Mouse (Mus musculus) cerebral cortex, adult 2 months (tissue): ENCODE data around the gene Cdc14a.

Experiments used
- whole genome bisulfite sequencing: fragments of 180-500 bp; shearing (Covaris S2); methylation state at CpG from one replicate; pipeline ENCODE4 v1.1.7; 2018; 5-methylcytosine and 5-hydroxymethylcytosine counted together

Cdc14a gene

GRCm38 (mm10) chr3:116329023-116329762, 94.6 kb downstream of the Cdc14a start:
- 77% methylated on average over 18 of the region's 18 CpGs for WGBS

GRCm38 (mm10) chr3:116327616-116328004, 96.2 kb downstream of the Cdc14a start:
- WGBS, result 38% methylated on average over 10 of the region's 10 CpGs

GRCm38 (mm10) chr3:116327001-116327615, 96.7 kb downstream of the Cdc14a start:
- 4% methylated on average over 23 of the region's 23 CpGs for WGBS

- 95% methylated on average over 2 of the region's 2 CpGs for WGBS
Measured at GRCm38 (mm10) chr3:116325501-116325900, 98.3 kb downstream of the Cdc14a start.

GRCm38 (mm10) chr3:116319696-116320095, 104.1 kb downstream of the Cdc14a start:
- WGBS, result 84% methylated on average over 5 of the region's 5 CpGs

DNA sequence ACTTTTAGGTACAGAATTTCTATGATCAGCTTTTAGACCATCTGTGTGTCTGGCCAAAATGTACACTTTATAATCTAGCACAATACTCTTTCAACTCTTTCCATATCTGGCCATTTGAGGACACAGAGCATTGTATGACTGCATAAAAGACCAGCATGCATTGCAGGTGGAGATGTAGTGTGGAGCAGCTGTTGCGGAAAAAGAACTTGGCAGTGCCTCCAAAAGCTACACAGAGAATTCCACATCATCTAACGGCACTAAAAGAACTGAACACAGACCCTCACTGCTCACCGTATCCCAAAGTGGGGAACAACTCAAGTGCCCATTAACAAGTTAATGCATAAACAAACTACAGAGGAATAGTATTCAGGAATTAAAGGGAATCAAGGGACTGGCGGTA, 112.0 kb downstream of the Cdc14a start:
- 63% methylated on average over 4 of the region's 4 CpGs for WGBS

DNA sequence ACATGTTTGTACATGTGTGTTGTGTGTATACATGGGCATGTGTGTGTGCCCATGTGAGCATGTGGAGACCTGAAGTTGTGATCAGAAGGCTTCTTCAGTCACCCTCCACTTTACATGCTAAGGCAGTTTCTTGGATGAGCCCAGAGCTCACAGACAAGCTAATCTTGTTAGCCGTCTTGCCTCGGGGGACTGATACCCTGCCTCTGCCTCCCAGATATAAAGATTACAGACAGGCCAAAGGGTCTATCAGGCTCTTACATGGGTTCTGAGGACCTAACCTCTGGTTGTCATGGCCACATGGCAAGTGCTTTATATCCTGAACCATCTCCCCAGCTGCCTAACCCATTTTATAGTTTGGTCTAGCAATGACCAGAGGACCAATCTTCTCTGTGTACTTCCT, 112.7 kb downstream of the Cdc14a start:
- 100% methylated on average over 2 of the region's 2 CpGs for WGBS

GRCm38 (mm10) chr3:116310672-116311071, 113.2 kb downstream of the Cdc14a start:
- WGBS, result 94% methylated on average over 4 of the region's 4 CpGs

- WGBS, result 90% methylated on average over 10 of the region's 10 CpGs
Measured at GRCm38 (mm10) chr3:116310033-116310432, 113.8 kb downstream of the Cdc14a start.

DNA sequence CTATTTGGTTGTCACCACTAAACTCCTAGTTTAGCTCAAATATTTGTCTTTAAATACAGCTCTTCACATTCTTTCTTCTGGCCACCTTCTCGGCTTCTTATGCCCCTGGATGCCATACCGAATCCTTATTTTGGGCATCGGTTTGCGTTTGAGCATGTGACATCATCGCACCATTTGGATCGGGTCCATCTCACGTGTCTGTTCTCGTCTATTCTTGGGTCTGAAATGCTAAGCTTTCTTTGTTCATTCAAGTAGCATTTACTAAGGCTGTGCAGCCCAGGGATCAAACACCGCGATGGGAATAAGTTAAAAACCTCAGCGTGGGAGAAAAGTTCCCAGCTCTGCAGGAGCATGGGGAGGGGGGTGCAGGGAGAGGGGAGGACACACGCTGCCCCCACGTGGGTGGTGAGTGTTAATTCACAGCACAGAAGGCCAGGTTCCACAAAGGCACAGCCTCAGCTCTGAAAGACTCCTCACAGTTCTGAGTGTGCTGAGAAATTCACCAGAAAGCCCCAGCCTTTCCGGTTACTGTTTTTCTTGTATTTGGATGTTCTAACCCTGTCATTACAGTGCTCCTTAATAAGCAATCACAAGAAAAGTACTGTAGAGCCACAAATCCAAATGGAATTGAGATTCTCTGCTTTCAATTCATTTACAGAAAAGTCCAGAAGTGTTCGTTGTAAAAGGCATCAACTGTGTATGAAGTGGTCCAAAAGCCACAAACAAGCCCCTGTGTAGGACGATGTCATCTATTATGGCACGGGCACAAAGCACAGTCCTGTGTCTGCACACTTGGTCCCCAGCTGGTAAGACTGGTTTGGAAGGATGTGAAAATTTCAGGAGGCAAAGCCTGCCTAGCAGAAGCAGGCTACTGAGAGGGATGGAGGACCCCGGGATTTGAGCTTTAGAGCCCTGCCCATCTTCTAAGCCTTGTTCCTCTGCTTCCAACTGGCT, 118.8 kb downstream of the Cdc14a start:
- 42% methylated on average over 18 of the region's 18 CpGs for WGBS

- WGBS, result 95% methylated on average over 7 of the region's 7 CpGs
Measured at GRCm38 (mm10) chr3:116302581-116302980, 121.3 kb downstream of the Cdc14a start.

GRCm38 (mm10) chr3:116301754-116302153, 122.1 kb downstream of the Cdc14a start:
- WGBS, result 89% methylated on average over 6 of the region's 6 CpGs

DNA sequence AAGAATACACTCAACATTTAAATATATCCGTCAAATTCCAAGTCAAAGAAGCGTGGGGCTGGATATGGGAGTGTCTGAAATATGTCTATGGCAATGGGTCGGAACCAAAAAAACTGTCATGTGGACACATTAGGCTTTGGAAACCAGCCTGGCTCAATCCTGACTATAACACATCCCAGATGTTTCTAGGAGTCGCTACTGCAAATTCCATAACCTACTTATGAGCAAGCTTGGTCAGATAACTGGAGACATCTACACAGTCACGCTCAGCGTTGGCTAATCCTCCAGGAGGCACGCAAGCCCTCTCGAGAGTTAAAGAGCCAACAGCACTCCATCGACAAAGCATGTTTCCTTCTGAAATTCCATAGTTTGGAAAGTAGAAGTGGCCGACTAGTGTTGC, 125.1 kb downstream of the Cdc14a start:
- WGBS, result 80% methylated on average over 10 of the region's 10 CpGs

GRCm38 (mm10) chr3:116298003-116298402, 125.8 kb downstream of the Cdc14a start:
- 45% methylated on average over 8 of the region's 8 CpGs for WGBS

DNA sequence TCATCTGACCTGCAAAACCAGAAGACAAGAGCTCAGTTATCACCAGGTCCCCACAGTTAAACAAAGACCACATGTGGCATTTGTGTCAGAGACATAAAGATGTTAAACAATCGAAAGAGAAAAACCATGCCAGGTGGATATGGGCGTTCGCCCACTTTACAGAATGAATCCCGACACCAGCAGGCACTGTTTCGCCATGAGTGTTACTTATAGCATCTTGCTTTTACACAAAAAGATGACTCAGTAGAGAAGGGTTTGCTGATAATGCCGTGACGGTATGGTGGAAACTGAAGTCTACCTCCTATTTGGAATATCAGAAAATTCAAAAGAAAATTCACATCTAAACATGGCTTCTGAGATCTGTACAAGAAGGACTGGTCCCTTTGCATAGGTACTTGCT, 126.7 kb downstream of the Cdc14a start:
- WGBS, result 68% methylated on average over 7 of the region's 7 CpGs

DNA sequence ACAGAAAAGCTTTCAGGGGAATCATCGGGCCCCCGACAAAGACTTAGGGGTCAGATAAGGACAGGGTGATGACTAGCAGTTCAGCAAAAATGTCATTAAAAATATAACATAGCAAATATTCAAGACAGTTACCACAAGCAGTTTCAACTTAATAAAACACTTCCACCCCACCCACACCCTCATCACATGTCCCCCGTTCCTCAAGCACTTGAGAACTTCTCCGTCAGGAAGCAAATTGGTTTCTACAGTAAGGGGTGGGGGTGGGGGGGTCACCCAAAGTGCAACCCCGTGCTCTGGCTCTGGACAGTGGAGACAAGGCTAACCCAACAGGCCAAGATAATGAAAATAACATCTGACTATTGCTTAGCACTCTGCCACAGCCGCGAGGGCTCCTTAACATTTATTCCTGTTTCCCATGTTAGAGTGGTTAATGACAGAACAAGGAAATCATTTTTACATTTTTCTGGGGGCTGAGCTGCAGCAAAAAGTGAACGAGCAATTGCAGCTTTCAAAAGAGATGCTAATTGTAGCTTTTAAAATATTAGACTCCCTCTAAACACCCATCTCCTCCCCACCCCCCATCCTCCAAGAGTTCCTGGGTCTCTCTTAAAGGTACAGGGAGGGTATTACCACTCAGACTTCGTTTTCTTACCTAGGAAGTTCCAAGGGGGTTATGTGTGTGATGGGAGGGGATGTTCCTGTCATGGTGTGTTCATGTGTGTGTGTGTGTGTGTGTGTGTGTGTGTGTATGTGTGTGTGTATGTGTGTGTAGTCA, 133.6 kb downstream of the Cdc14a start:
- 77% methylated on average over 9 of the region's 9 CpGs for WGBS

- 94% methylated on average over 6 of the region's 6 CpGs for WGBS
Measured at GRCm38 (mm10) chr3:116288833-116289232, 135.0 kb downstream of the Cdc14a start.

DNA sequence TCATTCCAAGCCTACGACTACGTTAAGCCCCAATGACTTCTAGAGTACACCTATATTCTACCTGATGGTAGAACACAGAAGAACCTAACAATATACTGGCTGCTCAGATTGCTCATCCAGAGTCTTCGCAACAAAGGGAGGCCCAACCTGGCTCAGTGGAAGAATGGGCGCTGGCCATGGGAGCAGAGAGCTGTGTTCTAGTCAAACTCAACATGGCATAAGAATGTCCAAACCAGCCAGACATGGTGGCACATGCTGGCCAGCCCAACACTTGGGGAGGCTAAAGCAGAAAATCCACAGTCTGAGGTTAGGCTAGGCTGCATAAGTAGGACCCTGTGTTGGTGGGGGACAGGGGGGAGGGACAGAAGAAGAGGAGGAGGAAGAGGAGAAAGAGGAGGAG, 139.1 kb downstream of the Cdc14a start:
- 96% methylated on average over 4 of the region's 4 CpGs for WGBS

DNA sequence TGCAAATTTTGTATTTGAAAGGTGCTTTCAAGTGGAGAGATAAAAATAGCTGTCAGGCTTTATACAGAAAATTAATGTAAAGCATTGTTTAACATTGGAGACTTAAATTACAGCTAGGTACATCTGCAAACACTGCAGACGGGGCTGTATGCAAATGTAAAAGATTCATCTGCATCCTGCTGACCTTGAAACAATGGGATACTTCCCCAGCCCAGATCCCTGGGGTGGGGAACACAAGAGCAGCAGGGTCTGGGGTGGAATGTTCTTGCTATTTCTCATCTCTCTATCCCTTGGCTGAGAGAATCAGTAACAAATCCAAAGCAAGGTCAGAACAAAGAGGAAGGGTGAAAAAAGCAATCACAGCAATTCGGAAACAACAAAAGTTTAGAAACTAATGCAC, 139.8 kb downstream of the Cdc14a start:
- WGBS, result 78% methylated on average over 2 of the region's 2 CpGs

DNA sequence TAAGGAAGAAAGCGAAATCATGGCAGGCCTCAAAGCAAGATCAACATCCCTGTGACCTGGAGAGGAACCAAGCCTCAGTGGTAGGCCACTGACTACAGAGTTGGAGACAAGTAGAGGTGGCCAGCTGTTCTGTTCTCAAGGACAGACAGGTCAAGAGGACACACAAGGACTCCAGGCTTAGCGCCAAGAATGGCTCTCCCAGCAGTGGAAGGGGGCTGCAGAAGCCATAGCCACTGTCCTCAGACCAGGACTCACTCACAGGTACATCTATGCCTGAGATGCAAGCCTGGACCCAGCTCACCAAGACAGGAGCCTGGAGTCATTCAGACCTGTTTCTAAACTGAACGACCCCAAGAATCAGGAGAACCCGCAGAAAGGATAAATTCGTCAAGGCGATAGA, 142.2 kb downstream of the Cdc14a start:
- WGBS, result 89% methylated on average over 6 of the region's 6 CpGs

DNA sequence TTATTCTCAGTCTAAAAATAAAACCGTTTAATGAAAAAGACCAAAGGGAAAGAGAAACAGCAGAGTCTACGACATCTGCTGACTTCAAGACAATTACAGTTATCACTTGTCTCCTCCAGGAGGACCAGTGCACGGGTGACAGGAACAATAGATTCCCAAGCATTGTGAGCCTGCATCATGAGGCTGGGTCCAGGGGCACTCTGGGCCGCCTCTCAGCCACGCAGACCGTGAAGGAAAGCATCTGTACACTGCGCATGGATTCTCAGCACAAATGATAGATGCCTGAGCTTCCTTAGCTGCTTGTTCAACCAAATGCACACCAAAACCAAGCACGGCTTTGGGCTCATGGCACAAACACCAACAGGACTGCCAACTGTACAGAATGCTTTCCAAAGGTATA, 146.7 kb downstream of the Cdc14a start:
- 82% methylated on average over 8 of the region's 8 CpGs for WGBS

GRCm38 (mm10) chr3:116271679-116272078, 152.2 kb downstream of the Cdc14a start:
- 95% methylated on average over 6 of the region's 6 CpGs for WGBS
